ENCODE assay signal across 14 mouse cellular contexts in genomic region chr11:93431482-93431881, GRCm38 (mm10).
DNase-seq lines count a peak whose midpoint lies in the region; TF ChIP-seq lines count a peak whose summit lies in the region.
"Had no signal": no experiment of that assay in that cellular context is flagged by ENCODE, and none has a peak within 500 bp of the region (broad histone marks: within the 10 kb centered on the region; RNA-seq: fewer than 3 reads in every experiment).

No protein-coding gene starts in this region.

- DNase-seq in brain, embryonic 14.5 days (ENCODE audit: low read depth): peak; percentile 28
- peak; percentile 82 for DNase-seq in cerebellum, adult 9-10 months
- peak; percentile 60 to 66 for DNase-seq in lung, adult 18-20 months
- peak; percentile 54 for DNase-seq in lung, postnatal 25 days (ENCODE audit: low spot score)
- DNase-seq in spleen, postnatal 4 days (ENCODE audit: low spot score in 2 of 2): no peak
- no peak for DNase-seq in spleen, postnatal 36 days (ENCODE audit: low spot score in 2 of 2)
- DNase-seq in Muller cell, postnatal 12 days (ENCODE audit: inconsistent ontology term): no peak
- DNase-seq: B cell, adult 2 months; heart, postnatal 14 days; kidney, adult 9 months; midbrain, embryonic 14.5 days; spleen, adult 18-20 months; thymus, adult 18-20 months; thymus, postnatal 4 days had no signal

- no peak for TF ChIP-seq POLR2A in brain, embryonic 14.5 days (IDR thresholded peaks at IDR 0.05; ENCODE audit: borderline replicate concordance, extremely low read depth, insufficient read depth, insufficient read length, poor library complexity, severe bottlenecking)

- no peak for TF ChIP-seq CTCF in brain, embryonic 14.5 days (IDR thresholded peaks at IDR 0.05; ENCODE audit: borderline replicate concordance, extremely low read depth, insufficient read depth, insufficient read length)

Comparison
In these comparisons a context has a peak if more than half of its experiments do, and no peak if none do; other contexts are left out.
1. DNase-seq: peak in brain, embryonic 14.5 days (single experiment), cerebellum, adult 9-10 months (single experiment), lung, adult 18-20 months (2 of 2) and lung, postnatal 25 days (single experiment); none in spleen, postnatal 4 days (0 of 2), spleen, postnatal 36 days (0 of 2) and Muller cell, postnatal 12 days (single experiment).